Comparison of ENCODE assay signal across 18 mouse cellular contexts in genomic region chr9:57757578-57757977, GRCm38 (mm10). TPM values are rescaled to one million over a fixed set of nuclear protein-coding genes. Genes with fewer than 3 reads are reported as not detected.
DNase-seq lines count a peak whose midpoint lies in the region; ATAC-seq lines count a peak whose summit lies in the region.
"Had no signal": no experiment of that assay in that cellular context is flagged by ENCODE, and none has a peak within 500 bp of the region (broad histone marks: within the 10 kb centered on the region; RNA-seq: fewer than 3 reads in every experiment).

No protein-coding gene starts in this region.

- peaks cover 90% of the 10 kb centered on the region for H3K36me3 ChIP-seq in heart, embryonic 10.5 days
- peaks cover 97% of the 10 kb centered on the region for H3K36me3 ChIP-seq in megakaryocyte, embryonic 14.5 days (replicated peaks; ENCODE audit: low read length)
- peaks cover 72% of the 10 kb centered on the region for H3K36me3 ChIP-seq in hindbrain, embryonic 16.5 days (ENCODE audit: control insufficient read depth, insufficient read depth, low read length)

- H3K4me2 ChIP-seq in hindbrain, embryonic 16.5 days (ENCODE audit: low read length), result no peak overlapping the region
- H3K4me2 ChIP-seq: embryonic facial prominence, embryonic 12.5 days; forebrain, embryonic 12.5 days; heart, embryonic 15.5 days; hindbrain, embryonic 14.5 days; limb, embryonic 15.5 days; midbrain, embryonic 11.5 days had no signal

- no peak overlapping the region for H3K4me3 ChIP-seq in heart, embryonic 10.5 days
- H3K4me3 ChIP-seq in megakaryocyte, embryonic 14.5 days (replicated peaks), result peak overlapping the region; percentile 77
- H3K4me3 ChIP-seq in hindbrain, embryonic 16.5 days (ENCODE audit: low read length), result no peak overlapping the region
- H3K4me3 ChIP-seq: embryonic facial prominence, embryonic 12.5 days; forebrain, embryonic 12.5 days; heart, embryonic 15.5 days; limb, embryonic 15.5 days had no signal

- H3K4me1 ChIP-seq in heart, embryonic 10.5 days, result peaks cover 15% of the 10 kb centered on the region
- peaks cover 92% of the 10 kb centered on the region for H3K4me1 ChIP-seq in megakaryocyte, embryonic 14.5 days
- H3K4me1 ChIP-seq in hindbrain, embryonic 16.5 days (ENCODE audit: control insufficient read depth, insufficient read depth, low read depth, low read length), result peaks cover 9% of the 10 kb centered on the region

- intact Hi-C loops in heart, postnatal 36 days (cut with DNase I), result loop anchor here (10.0 kb wide), 1 partner anchor 233 kb away; the partner anchor contains the start of gene Cox5a

- H3K9ac ChIP-seq in hindbrain, embryonic 16.5 days (ENCODE audit: low read depth, low read length), result no peak overlapping the region
- H3K9ac ChIP-seq: embryonic facial prominence, embryonic 12.5 days; forebrain, embryonic 12.5 days; heart, embryonic 15.5 days; hindbrain, embryonic 14.5 days; limb, embryonic 15.5 days had no signal

- peak; percentile 91 for DNase-seq in heart, embryonic 10.5 days (ENCODE audit: low spot score)
- no peak for DNase-seq in heart, postnatal 36 days
- DNase-seq in liver, result peak; percentile 83
- DNase-seq: adrenal gland, postnatal 14 days; cerebellum, postnatal 10 days; kidney, adult 8-10 months; thymus, postnatal 14 days had no signal

- H3K27me3 ChIP-seq in heart, embryonic 10.5 days (ENCODE audit: insufficient read depth, poor library complexity, severe bottlenecking), result no peaks in the 10 kb centered on the region
- no peaks in the 10 kb centered on the region for H3K27me3 ChIP-seq in megakaryocyte, embryonic 14.5 days (replicated peaks)
- H3K27me3 ChIP-seq in hindbrain, embryonic 16.5 days (replicated peaks; ENCODE audit: control insufficient read depth, insufficient read depth, low read length), result no peaks in the 10 kb centered on the region
- H3K27me3 ChIP-seq: embryonic facial prominence, embryonic 12.5 days; forebrain, embryonic 12.5 days; heart, embryonic 15.5 days; limb, embryonic 15.5 days had no signal

- WGBS in heart, embryonic 10.5 days, result 67% methylated on average over 3 of the region's 3 CpGs
- WGBS in hindbrain, embryonic 16.5 days, result 96% methylated on average over 3 of the region's 3 CpGs

- ATAC-seq in megakaryocyte, adult 5-6 weeks (ENCODE audit: poor library complexity, severe bottlenecking), result no peak
- ATAC-seq in megakaryocyte-erythroid progenitor cell, adult 5-6 weeks (replicated peaks; ENCODE audit: low FRiP score, low TSS enrichment, poor library complexity, severe bottlenecking), result peak; percentile 58
- no peak for ATAC-seq in granulocyte monocyte progenitor cell, adult 5-6 weeks (replicated peaks; ENCODE audit: poor library complexity, severe bottlenecking)
- no peak for ATAC-seq in hindbrain, embryonic 16.5 days

- no peaks in the 10 kb centered on the region for H3K9me3 ChIP-seq in heart, embryonic 10.5 days
- H3K9me3 ChIP-seq in megakaryocyte, embryonic 14.5 days, result no peaks in the 10 kb centered on the region
- H3K9me3 ChIP-seq in hindbrain, embryonic 16.5 days (ENCODE audit: control insufficient read depth, low read length), result no peaks in the 10 kb centered on the region
- H3K9me3 ChIP-seq: embryonic facial prominence, embryonic 12.5 days; forebrain, embryonic 12.5 days; heart, embryonic 15.5 days; limb, embryonic 15.5 days had no signal

- H3K27ac ChIP-seq in heart, embryonic 10.5 days, result peak overlapping the region; percentile 57; the same call in 1 of the 2 replicates
- no peak overlapping the region for H3K27ac ChIP-seq in hindbrain, embryonic 16.5 days (ENCODE audit: low read depth, low read length)
- H3K27ac ChIP-seq: embryonic facial prominence, embryonic 12.5 days; forebrain, embryonic 12.5 days; heart, embryonic 15.5 days; hindbrain, embryonic 14.5 days; limb, embryonic 15.5 days had no signal

RNA-seq across cellular contexts. Expression of gene Clk3, which starts 8.1 kb away (rescaled TPM):
- 70.6 and 79.7 TPM in 2 replicates for polyA plus RNA-seq in heart, embryonic 10.5 days (2016; fragmentation: Nextera tagmentation; extraction: Ambion mirVana)
- 10 to 100 TPM; 29.4 to 39.8 TPM for total RNA-seq in heart, postnatal 36 days (2021)
- polyA plus RNA-seq in megakaryocyte, embryonic 14.5 days (2012; ENCODE audit: insufficient read depth, low replicate concordance), result 68.1 and 100 TPM in 2 replicates
- total RNA-seq in megakaryocyte, adult 5-6 weeks (2015), result 55.8 and 59.7 TPM in 2 replicates
- total RNA-seq in megakaryocyte, adult 5-6 weeks (2017), result 60.0 and 91.1 TPM in 2 replicates
- 58.1 and 73.0 TPM in 2 replicates for total RNA-seq in megakaryocyte-erythroid progenitor cell, adult 5-6 weeks (2014; fragmentation: Nextera tagmentation)
- total RNA-seq in megakaryocyte-erythroid progenitor cell, adult 5-6 weeks (2017), result 24.7 and 36.4 TPM in 2 replicates
- 44.0 and 48.0 TPM in 2 replicates for total RNA-seq in granulocyte monocyte progenitor cell, adult 5-6 weeks (2014; fragmentation: Nextera tagmentation)
- 36.8 and 49.9 TPM in 2 replicates for total RNA-seq in granulocyte monocyte progenitor cell, adult 5-6 weeks (2017)
- 57.2 and 66.1 TPM in 2 replicates for polyA plus RNA-seq in hindbrain, embryonic 16.5 days (2015; fragmentation: Nextera tagmentation; extraction: Ambion mirVana)

RNA-seq across cellular contexts. Expression of gene Edc3, which starts 49.2 kb away (rescaled TPM):
- 24.7 and 28.5 TPM in 2 replicates for polyA plus RNA-seq in heart, embryonic 10.5 days (2016; fragmentation: Nextera tagmentation; extraction: Ambion mirVana)
- 1 to 10 TPM; 5.0 to 5.2 TPM for total RNA-seq in heart, postnatal 36 days (2021)
- 1.1 and 2.8 TPM in 2 replicates for polyA plus RNA-seq in megakaryocyte, embryonic 14.5 days (2012; ENCODE audit: insufficient read depth, low replicate concordance)
- total RNA-seq in megakaryocyte, adult 5-6 weeks (2015), result 5.5 and 5.7 TPM in 2 replicates
- 3.7 and 4.9 TPM in 2 replicates for total RNA-seq in megakaryocyte, adult 5-6 weeks (2017)
- 14.2 and 25.0 TPM in 2 replicates for total RNA-seq in megakaryocyte-erythroid progenitor cell, adult 5-6 weeks (2014; fragmentation: Nextera tagmentation)
- 4.8 and 6.0 TPM in 2 replicates for total RNA-seq in megakaryocyte-erythroid progenitor cell, adult 5-6 weeks (2017)
- total RNA-seq in granulocyte monocyte progenitor cell, adult 5-6 weeks (2014; fragmentation: Nextera tagmentation), result 14.6 and 20.3 TPM in 2 replicates
- total RNA-seq in granulocyte monocyte progenitor cell, adult 5-6 weeks (2017), result 3.5 and 4.3 TPM in 2 replicates
- polyA plus RNA-seq in hindbrain, embryonic 16.5 days (2015; fragmentation: Nextera tagmentation; extraction: Ambion mirVana), result 29.7 and 31.9 TPM in 2 replicates

Comparison
In these comparisons a context has a peak if more than half of its experiments do, and no peak if none do; other contexts are left out.
1. DNase-seq: peak in heart, embryonic 10.5 days (single experiment) and liver (single experiment); none in heart, postnatal 36 days (0 of 2).